Mouse (Mus musculus) thymus, postnatal 36 days (tissue): ENCODE measurements around the gene Olfr772.
"Not testable (repeated sequence)": the region's sequence is repeated elsewhere in the genome, so short reads cannot be mapped to it uniquely, and the experiment has no call there.

Source experiments
- DNase-seq, 2 experiments: peaks; one replicate each; pipeline ENCODE4 v3.0.0; 2022; ENCODE audit warnings: mixed read lengths in 2 of 2

Gene Olfr772

GRCm38 (mm10) chr10:129177821-129178220 is at the start of gene Olfr772:
Gene Olfr772 (minus strand): TSS chr10:129177921.
- DNase-seq: not testable (repeated sequence)

- not testable (repeated sequence) for DNase-seq
These were observed 9.6 kb upstream of the Olfr772 start, which contains the start of gene Olfr773 for GRCm38 (mm10) chr10:129187319-129187718. Gene Olfr773 (minus strand): TSS chr10:129187419.

- no peak for DNase-seq
These were observed 13.1 kb downstream of the Olfr772 start, which contains the start of gene Olfr771 for GRCm38 (mm10) chr10:129164651-129165050. Gene Olfr771 (minus strand): TSS chr10:129164751.

- no peak for DNase-seq
These were observed 38.8 kb downstream of the Olfr772 start, which contains the start of gene Olfr770 for GRCm38 (mm10) chr10:129138898-129139297. Gene Olfr770 (minus strand): TSS chr10:129138998.
